Mouse (Mus musculus) MEL (cell line): ENCODE data around the gene Rgs6. TPM values are rescaled to one million over a fixed set of nuclear protein-coding genes. Genes with fewer than 3 reads are reported as not detected.

Source experiments
- DNase-seq: peaks from one replicate; pipeline ENCODE4 v3.0.0; 2011; ENCODE audit warnings: low read depth, low spot score
- H3K27ac ChIP-seq: 2 replicates; pipeline ENCODE4 v1.5.1; 2012; ENCODE audit warnings: low read depth, mild to moderate bottlenecking, control low read depth, low read length, moderate library complexity; ENCODE audit not compliant: control insufficient read depth
- H3K27me3 ChIP-seq, 2 experiments: fragments of 150-350 bp in 1 of 2; sonication (generic) in 1 of 2; 2 replicates each; pipeline ENCODE4 v1.6.1; 2012; ENCODE audit warnings: low read length in 2 of 2, mild to moderate bottlenecking in 2 of 2, improper control_type of control experiment in 1 of 2, moderate library complexity in 1 of 2; ENCODE audit not compliant: insufficient read depth in 2 of 2, control insufficient read depth in 1 of 2
- H3K36me3 ChIP-seq, 2 experiments: 2 replicates each; pipeline ENCODE4 v1.6.1; 2012 to 2014; ENCODE audit warnings: low read length in 2 of 2, improper control_type of control experiment in 1 of 2, inconsistent platforms in 1 of 2, mild to moderate bottlenecking in 1 of 2; ENCODE audit not compliant: insufficient read depth in 2 of 2, control insufficient read depth in 1 of 2
- H3K4me1 ChIP-seq, 2 experiments: fragments of 150-350 bp in 1 of 2; sonication (generic) in 1 of 2; 2 replicates each; pipeline ENCODE4 v1.6.1; 2012; ENCODE audit warnings: low read length in 2 of 2, improper control_type of control experiment in 1 of 2, mild to moderate bottlenecking in 1 of 2; ENCODE audit not compliant: insufficient read depth in 2 of 2, control insufficient read depth in 1 of 2
- H3K4me3 ChIP-seq, 2 experiments: fragments of 150-350 bp in 1 of 2; sonication (generic) in 1 of 2; 2 replicates each; pipeline ENCODE4 v1.5.1; 2012; ENCODE audit warnings: low read depth in 2 of 2, low read length in 2 of 2, mild to moderate bottlenecking in 2 of 2, moderate library complexity in 2 of 2, control low read depth in 1 of 2, improper control_type of control experiment in 1 of 2; ENCODE audit not compliant: control insufficient read depth in 1 of 2, insufficient read depth in 1 of 2
- H3K79me2 ChIP-seq: 2 replicates; pipeline ENCODE4 v1.6.1; 2012; ENCODE audit warnings: mild to moderate bottlenecking, low read length, moderate library complexity; ENCODE audit not compliant: control insufficient read depth, poor library complexity, insufficient read depth
- H3K9ac ChIP-seq: 2 replicates; pipeline ENCODE4 v1.6.1; 2012; ENCODE audit warnings: low read depth, mild to moderate bottlenecking, control low read depth, low read length, moderate library complexity; ENCODE audit not compliant: control insufficient read depth, poor library complexity, severe bottlenecking
- H3K9me3 ChIP-seq: fragments of 150-350 bp; sonication (generic); replicated peaks from 2 replicates; pipeline ENCODE4 v1.6.1; 2012; ENCODE audit warnings: mild to moderate bottlenecking, low read length, improper control_type of control experiment, moderate library complexity; ENCODE audit not compliant: insufficient read depth
- BHLHE40 ChIP-seq: IDR thresholded peaks from 2 replicates; pipeline ENCODE4 v1.6.1; 2012; ENCODE audit warnings: low read depth, mild to moderate bottlenecking, inconsistent platforms, low read length, improper control_type of control experiment, borderline replicate concordance
- CHD2 ChIP-seq: IDR thresholded peaks from 2 replicates; pipeline ENCODE4 v1.6.1; 2011; ENCODE audit warnings: low read length, improper control_type of control experiment
- CTCF ChIP-seq, 3 experiments: IDR thresholded peaks in 2 of 3; conservative IDR thresholded peaks in 1 of 3; 2 replicates each; pipeline ENCODE4 v1.5.1; 2011 to 2012; ENCODE audit warnings: low read length in 3 of 3, low read depth in 2 of 3, mild to moderate bottlenecking in 2 of 3, improper control_type of control experiment in 1 of 3, inconsistent platforms in 1 of 3, mixed read lengths in 1 of 3, moderate library complexity in 1 of 3; ENCODE audit not compliant: control insufficient read depth in 1 of 3, insufficient read depth in 1 of 3, poor library complexity in 1 of 3, severe bottlenecking in 1 of 3
- ELF1 ChIP-seq: IDR thresholded peaks from 2 replicates; pipeline ENCODE4 v1.6.1; 2014; ENCODE audit warnings: low read depth, mild to moderate bottlenecking, inconsistent platforms, low read length, improper control_type of control experiment, moderate library complexity
- ETS1 ChIP-seq: IDR thresholded peaks from 2 replicates; pipeline ENCODE4 v1.6.1; 2012; ENCODE audit warnings: low read depth, mild to moderate bottlenecking, inconsistent platforms, low read length, improper control_type of control experiment, moderate library complexity
- GABPA ChIP-seq: IDR thresholded peaks from 2 replicates; pipeline ENCODE4 v1.6.1; 2012; ENCODE audit warnings: low read depth, mild to moderate bottlenecking, inconsistent platforms, low read length, improper control_type of control experiment, moderate library complexity
- GATA1 ChIP-seq: IDR thresholded peaks from 2 replicates; pipeline ENCODE4 v1.6.1; 2011; ENCODE audit warnings: low read depth, low read length, improper control_type of control experiment
- HCFC1 ChIP-seq: IDR thresholded peaks from 2 replicates; pipeline ENCODE4 v1.6.1; 2012; ENCODE audit warnings: low read depth, mild to moderate bottlenecking, inconsistent platforms, low read length, improper control_type of control experiment, moderate library complexity
- KAT2A ChIP-seq: conservative IDR thresholded peaks from 2 replicates; pipeline ENCODE4 v1.6.1; 2012; ENCODE audit warnings: low read depth, low read length, improper control_type of control experiment, inconsistent platforms
- MAX ChIP-seq: IDR thresholded peaks from 2 replicates; pipeline ENCODE4 v1.6.1; 2011; ENCODE audit warnings: low read length, improper control_type of control experiment
- MEF2A ChIP-seq: IDR thresholded peaks from 2 replicates; pipeline ENCODE4 v1.6.1; 2014; ENCODE audit warnings: low read depth, mild to moderate bottlenecking, inconsistent platforms, low read length, improper control_type of control experiment; ENCODE audit not compliant: poor library complexity, insufficient replicate concordance, severe bottlenecking; ENCODE audit errors: extremely low read depth
- MXI1 ChIP-seq: IDR thresholded peaks from 2 replicates; pipeline ENCODE4 v1.6.1; 2011; ENCODE audit warnings: mild to moderate bottlenecking, low read depth, low read length, improper control_type of control experiment
- MYB ChIP-seq: IDR thresholded peaks from 2 replicates; pipeline ENCODE4 v1.6.1; 2011; ENCODE audit warnings: mild to moderate bottlenecking, low read depth, low read length, improper control_type of control experiment
- NELFE ChIP-seq: IDR thresholded peaks from 2 replicates; pipeline ENCODE4 v1.6.1; 2011; ENCODE audit warnings: low read depth, low read length, improper control_type of control experiment
- POLR2AphosphoS2 ChIP-seq: IDR thresholded peaks from 2 replicates; pipeline ENCODE4 v1.6.1; 2011; ENCODE audit warnings: low read length, improper control_type of control experiment
- POLR2AphosphoS5 ChIP-seq: IDR thresholded peaks from 2 replicates; pipeline ENCODE4 v1.6.1; 2012; ENCODE audit warnings: low read depth, borderline replicate concordance, mild to moderate bottlenecking, inconsistent platforms, low read length, moderate library complexity, mixed read lengths
- SIN3A ChIP-seq: IDR thresholded peaks from 2 replicates; pipeline ENCODE4 v1.6.1; 2012; ENCODE audit warnings: low read length, improper control_type of control experiment, inconsistent platforms
- TBP ChIP-seq: IDR thresholded peaks from 2 replicates; pipeline ENCODE4 v1.8.0; 2011; ENCODE audit warnings: low read depth, low read length, improper control_type of control experiment
- TCF12 ChIP-seq: IDR thresholded peaks from 2 replicates; pipeline ENCODE4 v1.6.1; 2014; ENCODE audit warnings: low read depth, mild to moderate bottlenecking, inconsistent platforms, low read length, improper control_type of control experiment, moderate library complexity
- USF1 ChIP-seq: IDR thresholded peaks from 2 replicates; pipeline ENCODE4 v1.6.1; 2014; ENCODE audit warnings: low read depth, mild to moderate bottlenecking, inconsistent platforms, low read length, improper control_type of control experiment, moderate library complexity
- ZKSCAN1 ChIP-seq: IDR thresholded peaks from 2 replicates; pipeline ENCODE4 v1.6.1; 2012; ENCODE audit warnings: low read depth, mild to moderate bottlenecking, inconsistent platforms, low read length, improper control_type of control experiment, moderate library complexity
- ZMIZ1 ChIP-seq: IDR thresholded peaks from 2 replicates; pipeline ENCODE4 v1.6.1; 2012; ENCODE audit warnings: low read depth, mild to moderate bottlenecking, inconsistent platforms, low read length, improper control_type of control experiment, moderate library complexity
- polyA plus RNA-seq, 2 experiments: library from polyadenylated mRNA; stranded (reverse) in 1 of 2; unstranded in 1 of 2; fragments of >175 nt in 1 of 2; fragments of >200 nt in 1 of 2; gene quantifications; 2 replicates each; pipeline versions ENCODE4 v1.2.1 to v1.2.4; 2012; ENCODE audit warnings: low replicate concordance in 2 of 2, low read depth in 1 of 2; ENCODE audit not compliant: insufficient read length in 2 of 2, insufficient read depth in 1 of 2, missing spikeins in 1 of 2
- total RNA-seq: library from RNA; depleted of rRNA; stranded (reverse); fragments of 300-350 nt; gene quantifications from 2 replicates; pipeline ENCODE4 v1.2.3, GENCODE M21; 2012

The Rgs6 gene
- total and polyA plus RNA-seq, 3 experiments: not detected

DNA sequence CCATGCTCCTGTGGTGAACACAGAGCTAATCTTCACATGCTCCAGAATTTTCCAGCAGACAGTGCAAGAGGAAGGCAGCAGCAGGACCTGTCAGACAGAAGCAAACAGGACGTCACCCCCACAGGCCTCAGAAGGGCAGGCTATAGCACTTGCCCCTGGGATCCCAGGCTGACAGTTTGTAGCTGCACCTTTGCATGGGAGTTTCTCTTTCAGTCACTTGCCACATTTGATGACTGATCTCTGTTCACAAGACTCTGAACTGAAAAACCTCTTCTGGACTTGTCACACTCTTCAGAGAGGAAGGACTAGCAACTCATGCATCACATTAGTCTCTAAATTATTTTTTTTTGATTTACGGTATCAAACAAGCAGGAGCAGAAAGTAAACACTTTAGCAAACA lies 126.2 kb downstream of the Rgs6 start:
- DNase-seq: no peak
- peaks cover 2 to 10% of the 10 kb centered on the region in 2 experiments; a peak in 3 of 4 replicates for H3K27me3 ChIP-seq
- H3K27ac ChIP-seq: no peak overlapping the region
- no peaks in the 10 kb centered on the region for H3K4me1 ChIP-seq
- no peaks in the 10 kb centered on the region for H3K9me3 ChIP-seq
- TF ChIP-seq SIN3A: no peak
- no peak for TF ChIP-seq ETS1
- no peak for TF ChIP-seq TCF12
- no peak for TF ChIP-seq ZKSCAN1
- TF ChIP-seq ELF1: no peak
- no peak for TF ChIP-seq GATA1
- no peak for TF ChIP-seq HCFC1
- no peak for TF ChIP-seq MXI1
- no peak for TF ChIP-seq KAT2A
- TF ChIP-seq POLR2AphosphoS2: no peak
- no peak for TF ChIP-seq MEF2A
- TF ChIP-seq GABPA: no peak
- no peak for TF ChIP-seq TBP
- TF ChIP-seq, all 39 proteins: peak for 0
- Histone ChIP-seq H3K36me3 (no peaks in the 10 kb centered on the region), H3K9ac (no peak overlapping the region), H3K4me3 (no peak overlapping the region), H3K79me2 (no peaks in the 10 kb centered on the region)

DNA sequence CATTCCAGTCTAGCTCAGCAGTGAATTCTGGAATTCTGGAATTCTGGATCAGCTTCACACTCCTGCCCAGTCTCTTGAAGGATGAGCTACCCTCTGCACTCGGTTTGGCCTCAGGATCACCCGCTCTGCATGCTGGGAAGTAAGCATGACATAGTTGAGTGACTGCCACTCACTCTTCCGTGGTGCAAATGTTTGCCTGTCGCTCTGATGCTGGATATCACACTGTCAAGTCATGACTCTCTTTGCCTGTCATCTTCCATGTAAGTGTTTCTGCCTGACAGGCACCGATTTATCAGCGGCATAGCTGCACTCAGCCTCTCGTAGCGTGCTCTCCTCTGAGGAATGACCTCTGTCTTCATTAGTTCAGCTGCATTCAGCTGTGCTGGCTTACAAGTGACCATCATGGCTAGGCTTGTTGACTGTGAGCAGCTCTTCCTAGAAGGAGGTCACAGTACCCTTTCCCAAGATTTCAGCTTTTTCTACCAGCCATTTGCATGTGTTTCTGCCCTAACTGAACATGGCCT lies 135.0 kb downstream of the Rgs6 start:
- Histone ChIP-seq H3K9ac (no peak overlapping the region), H3K27ac (no peak overlapping the region), H3K27me3 (peaks cover 6 to 7% of the 10 kb centered on the region in 2 experiments), H3K36me3 (no peaks in the 10 kb centered on the region), H3K9me3 (no peaks in the 10 kb centered on the region), H3K79me2 (no peaks in the 10 kb centered on the region), H3K4me3 (no peak overlapping the region), H3K4me1 (no peaks in the 10 kb centered on the region)
- DNase-seq: no peak
- no peak for TF ChIP-seq TCF12
- TF ChIP-seq MYB: no peak
- no peak for TF ChIP-seq NELFE

DNA sequence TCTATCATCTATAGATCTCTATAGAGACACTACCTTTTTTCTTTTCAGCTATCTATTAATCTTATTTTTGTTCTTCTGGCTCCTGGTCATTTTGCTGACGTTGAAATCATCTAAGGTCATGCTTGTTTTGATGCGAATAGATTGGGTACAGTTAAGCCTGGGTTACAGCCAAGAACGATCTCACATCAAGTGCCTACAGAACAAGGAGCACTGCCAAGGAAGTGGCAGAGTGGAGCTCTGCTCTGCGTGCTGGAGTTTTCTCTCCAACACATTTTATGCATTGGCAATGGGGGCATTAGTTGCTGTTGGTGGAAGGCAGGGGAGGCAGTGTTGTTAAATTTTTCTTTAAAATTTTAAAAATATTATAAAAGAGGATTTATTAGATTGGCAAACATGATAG lies 138.2 kb downstream of the Rgs6 start:
- no peak overlapping the region for H3K4me3 ChIP-seq
- no peak overlapping the region for H3K9ac ChIP-seq
- H3K4me1 ChIP-seq: no peaks in the 10 kb centered on the region
- H3K27ac ChIP-seq: no peak overlapping the region
- H3K36me3 ChIP-seq: no peaks in the 10 kb centered on the region
- H3K79me2 ChIP-seq: no peaks in the 10 kb centered on the region
- no peak for DNase-seq
- H3K9me3 ChIP-seq: no peaks in the 10 kb centered on the region
- no peak for TF ChIP-seq NELFE
- no peak for TF ChIP-seq GABPA
- no peak for TF ChIP-seq ETS1
- TF ChIP-seq ZMIZ1: no peak
- TF ChIP-seq HCFC1: no peak
- no peak for TF ChIP-seq MYB
- TF ChIP-seq MAX: no peak
- no peak for TF ChIP-seq BHLHE40
- no peak for TF ChIP-seq POLR2AphosphoS5
- no peak for TF ChIP-seq USF1
- TF ChIP-seq CTCF (IDR thresholded peaks at IDR 0.05 in 2 of 3, conservative IDR thresholded peaks at IDR 0.05 in 1 of 3; ENCODE audit: control insufficient read depth in 1 of 3, insufficient read depth in 1 of 3, low read depth in 2 of 3, low read length in 3 of 3, poor library complexity in 1 of 3, severe bottlenecking in 1 of 3): no peak
- no peak for TF ChIP-seq CHD2
- H3K27me3 ChIP-seq: peaks cover 6 to 9% of the 10 kb centered on the region in 2 experiments
